Mouse (Mus musculus) erythroblast, embryonic 14.5 days (primary cell): ENCODE results near the gene Lkaaear1. TPM values are rescaled to one million over a fixed set of nuclear protein-coding genes. Genes with fewer than 3 reads are reported as not detected.

ENCODE experiments used
- H3K27me3 ChIP-seq: 2 replicates; pipeline ENCODE4 v1.6.1; 2012; ENCODE audit warnings: inconsistent platforms; ENCODE audit not compliant: control insufficient read depth
- H3K36me3 ChIP-seq: 2 replicates; pipeline ENCODE4 v1.6.1; 2012; ENCODE audit warnings: mild to moderate bottlenecking, inconsistent platforms; ENCODE audit not compliant: control insufficient read depth
- H3K4me1 ChIP-seq: 2 replicates; pipeline ENCODE4 v1.6.1; 2012; ENCODE audit warnings: inconsistent platforms; ENCODE audit not compliant: control insufficient read depth
- H3K4me3 ChIP-seq: replicated peaks from 2 replicates; pipeline ENCODE3; 2012; ENCODE audit warnings: moderate library complexity, mild to moderate bottlenecking, inconsistent platforms
- H3K9me3 ChIP-seq: 2 replicates; pipeline ENCODE4 v1.6.1; 2012; ENCODE audit warnings: low read length, inconsistent platforms, mixed read lengths; ENCODE audit not compliant: control insufficient read depth
- GATA1 ChIP-seq: IDR thresholded peaks from 2 replicates; pipeline ENCODE4 v1.6.1; 2012; ENCODE audit warnings: low read length, inconsistent platforms, mixed read lengths
- TAL1 ChIP-seq: IDR thresholded peaks from 3 replicates; pipeline ENCODE4 v1.6.1; 2012; ENCODE audit warnings: low read length, inconsistent platforms, mixed read lengths
- polyA plus RNA-seq: library from polyadenylated mRNA; stranded (reverse); fragments of >175 nt; gene quantifications from 2 replicates; pipeline ENCODE4 v1.2.3, GENCODE M21; 2012

The Lkaaear1 gene
- polyA plus RNA-seq, 1 experiment: not detected

DNA sequence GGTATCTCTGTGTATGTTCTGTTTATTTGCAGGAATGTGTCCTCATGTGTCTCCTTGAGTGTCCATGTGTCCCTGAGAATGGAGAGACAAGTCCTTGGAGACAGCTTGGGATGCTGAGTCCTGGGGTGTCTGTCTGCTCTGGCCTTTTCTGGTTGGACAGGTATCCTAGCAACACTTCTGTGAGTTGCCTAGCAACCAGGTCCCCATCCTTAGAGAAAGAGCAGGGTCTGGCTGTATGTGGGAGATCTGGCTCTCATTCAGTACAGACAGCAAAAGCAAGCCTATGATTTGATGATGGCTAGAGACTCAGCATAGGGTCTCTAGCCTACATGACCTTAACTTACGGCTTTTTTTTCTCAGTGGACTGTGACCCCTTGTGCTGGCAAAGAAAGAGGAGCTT, 15.5 kb upstream of the Lkaaear1 start:
- Histone ChIP-seq H3K27me3 (no peaks in the 10 kb centered on the region), H3K9me3 (no peaks in the 10 kb centered on the region), H3K4me3 (no peak overlapping the region), H3K36me3 (no peaks in the 10 kb centered on the region), H3K4me1 (no peaks in the 10 kb centered on the region; the same call in 1 of the 2 replicates)
- TF ChIP-seq GATA1: no peak
- no peak for TF ChIP-seq TAL1

- H3K4me3 ChIP-seq: no peak overlapping the region
- H3K9me3 ChIP-seq: no peaks in the 10 kb centered on the region
- H3K4me1 ChIP-seq: no peaks in the 10 kb centered on the region
- H3K27me3 ChIP-seq: no peaks in the 10 kb centered on the region
- H3K36me3 ChIP-seq: no peaks in the 10 kb centered on the region
- TF ChIP-seq TAL1 (no peak), GATA1 (no peak)
Measured at GRCm38 (mm10) chr2:181706668-181707067, 8.4 kb upstream of the Lkaaear1 start.

GRCm38 (mm10) chr2:181696801-181697420, 1.3 kb downstream of the Lkaaear1 start:
- peaks cover 30% of the 10 kb centered on the region for H3K27me3 ChIP-seq
- peaks cover 11% of the 10 kb centered on the region for H3K4me1 ChIP-seq
- H3K4me3 ChIP-seq: no peak overlapping the region
- no peaks in the 10 kb centered on the region for H3K9me3 ChIP-seq
- no peaks in the 10 kb centered on the region for H3K36me3 ChIP-seq
- TF ChIP-seq TAL1 (no peak), GATA1 (no peak)

DNA sequence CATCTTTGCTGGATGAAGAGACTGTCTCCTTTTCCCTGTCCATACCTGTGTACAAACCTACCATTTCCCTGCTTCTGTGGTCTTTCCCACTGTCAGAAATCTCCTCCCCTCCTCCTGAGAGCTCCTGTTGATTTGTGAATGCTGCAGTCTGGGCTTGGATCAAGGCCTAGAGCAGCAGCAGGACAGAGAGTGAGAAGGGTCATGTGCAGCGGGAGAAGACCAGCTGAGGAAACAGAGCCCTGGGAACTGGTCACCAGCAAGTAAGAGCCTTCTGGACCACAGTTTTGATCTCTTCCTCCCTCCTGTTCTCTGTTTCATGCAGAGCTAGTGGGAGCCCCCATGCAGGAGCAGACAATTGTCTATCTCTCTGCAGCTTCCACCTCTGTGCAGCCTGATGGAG, 2.5 kb downstream of the Lkaaear1 start:
- H3K27me3 ChIP-seq: peaks cover 30% of the 10 kb centered on the region
- H3K36me3 ChIP-seq: no peaks in the 10 kb centered on the region
- TF ChIP-seq GATA1: no peak
- no peak for TF ChIP-seq TAL1
- H3K9me3 ChIP-seq: no peaks in the 10 kb centered on the region
- no peak overlapping the region for H3K4me3 ChIP-seq
- peaks cover 11% of the 10 kb centered on the region for H3K4me1 ChIP-seq

GRCm38 (mm10) chr2:181694581-181694980, 3.7 kb downstream of the Lkaaear1 start:
- peaks cover 30% of the 10 kb centered on the region for H3K27me3 ChIP-seq
- peaks cover 11% of the 10 kb centered on the region for H3K4me1 ChIP-seq
- no peaks in the 10 kb centered on the region for H3K36me3 ChIP-seq
- H3K4me3 ChIP-seq: no peak overlapping the region
- TF ChIP-seq TAL1 (no peak), GATA1 (no peak)
- H3K9me3 ChIP-seq: no peaks in the 10 kb centered on the region

DNA sequence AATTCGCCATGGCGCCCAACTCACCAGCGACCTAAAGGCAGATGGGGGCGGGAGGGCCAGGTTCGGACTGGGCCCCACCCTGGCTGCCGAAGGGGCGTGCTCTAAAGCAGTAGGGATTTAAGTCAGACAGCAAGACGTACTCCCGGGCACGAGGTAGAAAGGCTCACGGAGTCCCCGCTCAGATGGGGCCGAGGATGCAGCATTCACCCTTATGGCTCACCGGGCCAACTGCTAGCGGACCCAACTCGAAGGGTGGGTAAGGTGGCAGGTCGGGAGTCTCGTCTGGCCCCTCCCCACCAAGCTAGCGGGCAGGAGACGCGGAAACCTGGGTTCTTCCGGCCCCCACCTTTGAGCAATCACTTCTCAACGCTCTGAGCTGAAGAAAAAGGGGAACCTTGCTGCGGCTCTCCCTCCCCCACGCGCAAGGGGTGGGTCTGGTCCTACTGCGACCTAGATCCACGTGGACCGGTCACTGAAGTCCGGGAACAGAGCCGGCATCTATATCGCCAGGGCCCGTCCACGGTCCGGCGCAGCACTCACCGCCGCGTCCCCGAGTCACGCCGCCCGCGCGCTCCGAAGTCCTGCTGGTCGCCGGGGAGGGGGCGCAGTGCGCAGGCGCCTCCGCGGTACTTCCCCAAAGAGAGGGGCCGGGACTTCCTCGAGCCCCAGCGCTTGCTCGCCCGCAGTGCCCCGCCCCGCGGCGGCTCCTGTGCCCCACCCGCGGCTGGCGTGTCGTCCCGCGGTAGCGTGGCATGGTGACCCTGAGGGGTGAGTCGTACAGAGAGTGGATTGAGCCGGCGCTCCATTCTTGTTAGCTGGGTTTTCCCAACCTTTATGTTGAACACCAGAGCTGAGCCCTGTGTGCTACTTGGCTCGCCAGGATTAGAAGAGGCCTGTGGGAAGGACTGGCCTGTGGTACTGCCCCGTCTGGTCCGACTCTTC, 4.6 kb downstream of the Lkaaear1 start, which contains the start of gene Rgs19:
Rgs19 (minus strand) TSS at position 639 of the 942 bp plus-strand sequence.
- Histone ChIP-seq H3K4me1 (peaks cover 11% of the 10 kb centered on the region), H3K36me3 (peaks cover 4% of the 10 kb centered on the region; the same call in 1 of the 2 replicates), H3K27me3 (peaks cover 30% of the 10 kb centered on the region), H3K4me3 (peak within 1 kb of the TSS; percentile 57), H3K9me3 (no peaks in the 10 kb centered on the region)
- TF ChIP-seq GATA1 (no peak), TAL1 (no peak)

GRCm38 (mm10) chr2:181692304-181692703, 5.9 kb downstream of the Lkaaear1 start:
- TF ChIP-seq GATA1: no peak
- no peak for TF ChIP-seq TAL1
- Histone ChIP-seq H3K36me3 (peaks cover 4% of the 10 kb centered on the region; the same call in 1 of the 2 replicates), H3K9me3 (no peaks in the 10 kb centered on the region), H3K4me1 (peaks cover 11% of the 10 kb centered on the region), H3K4me3 (no peak overlapping the region), H3K27me3 (peaks cover 30% of the 10 kb centered on the region)

GRCm38 (mm10) chr2:181691571-181691970, 6.7 kb downstream of the Lkaaear1 start:
- no peak overlapping the region for H3K4me3 ChIP-seq
- H3K27me3 ChIP-seq: peaks cover 30% of the 10 kb centered on the region
- peaks cover 4% of the 10 kb centered on the region; the same call in 1 of the 2 replicates for H3K36me3 ChIP-seq
- H3K9me3 ChIP-seq: no peaks in the 10 kb centered on the region
- TF ChIP-seq TAL1 (no peak), GATA1 (no peak)
- H3K4me1 ChIP-seq: peaks cover 11% of the 10 kb centered on the region

GRCm38 (mm10) chr2:181691083-181691482, 7.2 kb downstream of the Lkaaear1 start:
- TF ChIP-seq GATA1 (no peak), TAL1 (no peak)
- Histone ChIP-seq H3K4me3 (no peak overlapping the region), H3K36me3 (peaks cover 4% of the 10 kb centered on the region; the same call in 1 of the 2 replicates), H3K9me3 (no peaks in the 10 kb centered on the region), H3K27me3 (peaks cover 30% of the 10 kb centered on the region), H3K4me1 (peaks cover 11% of the 10 kb centered on the region)
